Mouse (Mus musculus) bone marrow macrophage, adult 2 months (primary cell): ENCODE data around the gene Olfr1417.

Experiments used
- CTCF ChIP-seq: IDR thresholded peaks from 2 replicates; pipeline ENCODE4 v1.5.1; 2012; ENCODE audit warnings: low read depth, mild to moderate bottlenecking, low read length, moderate library complexity
- POLR2A ChIP-seq: IDR thresholded peaks from 2 replicates; pipeline ENCODE4 v1.6.1; 2012; ENCODE audit warnings: mild to moderate bottlenecking, low read depth, low read length, borderline replicate concordance

DNA sequence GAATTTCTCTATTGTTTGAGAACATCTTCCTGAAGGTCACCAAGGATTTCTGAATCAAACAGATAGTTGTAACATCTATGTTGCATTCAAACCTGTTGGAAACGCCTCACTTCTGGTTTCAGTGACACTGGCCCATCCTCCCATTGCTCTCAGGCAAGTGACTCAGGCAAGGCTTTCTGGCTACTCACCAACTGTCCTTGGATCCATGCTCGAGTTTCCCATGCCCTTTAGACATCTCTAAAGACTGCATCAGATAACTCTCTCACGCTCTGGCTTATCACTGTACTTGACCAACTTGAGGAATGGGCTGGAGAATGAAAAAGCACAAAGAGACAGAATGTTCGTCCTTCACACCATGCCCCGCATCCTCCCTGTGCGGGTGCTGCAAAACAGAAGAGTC lies 17.5 kb upstream of the Olfr1417 start:
- TF ChIP-seq POLR2A (no peak), CTCF (no peak)
